Mouse (Mus musculus) G1E-ER4 (cell line): ENCODE results near the gene Tbl1x. TPM values are rescaled to one million over a fixed set of nuclear protein-coding genes. Genes with fewer than 3 reads are reported as not detected.

Experiments used
- GATA1 ChIP-seq: IDR thresholded peaks from one replicate; pipeline ENCODE4 v1.8.0; 2012; ENCODE audit warnings: low read length, inconsistent platforms
- polyA plus RNA-seq: library from polyadenylated mRNA; stranded (reverse); fragments of >175 nt; gene quantifications from 2 replicates; pipeline ENCODE4 v1.2.3, GENCODE M21; 2012

The Tbl1x gene
- polyA plus RNA-seq, 1 experiment = 6.3 TPM

DNA sequence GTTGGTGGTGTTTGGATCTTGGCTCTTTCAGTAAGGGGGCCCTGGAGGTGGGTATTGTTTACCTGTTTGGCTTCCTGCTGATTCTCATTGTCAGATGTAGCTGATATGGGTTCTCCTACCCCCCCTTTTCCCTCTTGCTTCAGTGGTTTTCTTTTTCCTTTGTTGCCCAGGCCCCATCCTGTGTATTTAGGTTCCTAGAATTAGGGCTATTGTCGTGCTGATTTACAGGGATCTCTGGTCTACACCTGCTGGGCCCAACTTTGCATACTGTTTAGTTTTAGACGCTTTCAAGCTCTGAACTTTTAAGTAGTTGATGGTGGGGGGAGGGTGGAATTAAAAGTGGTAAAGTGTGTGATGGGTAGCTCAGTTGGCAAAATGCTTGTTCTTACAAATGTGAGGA lies 57.2 kb downstream of the Tbl1x start:
- no peak for TF ChIP-seq GATA1

DNA sequence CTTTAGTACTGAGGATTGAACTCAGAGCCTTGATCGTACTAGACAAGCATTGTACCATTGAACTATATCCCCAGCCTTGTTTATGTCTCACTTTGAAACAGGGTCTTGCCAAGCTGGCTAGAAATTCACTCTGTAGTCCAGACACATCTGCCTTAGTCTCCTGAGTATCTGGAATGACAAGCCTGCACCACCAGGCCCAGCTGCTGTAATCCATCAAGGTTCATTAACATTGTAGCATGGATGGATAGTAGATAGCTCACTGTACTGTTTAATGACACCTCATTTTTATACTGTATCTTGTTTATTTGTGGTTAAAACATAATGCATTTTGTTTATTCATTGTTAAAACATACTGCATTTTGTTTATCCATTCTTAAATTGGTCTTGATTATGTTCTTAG lies 62.9 kb downstream of the Tbl1x start:
- no peak for TF ChIP-seq GATA1

DNA sequence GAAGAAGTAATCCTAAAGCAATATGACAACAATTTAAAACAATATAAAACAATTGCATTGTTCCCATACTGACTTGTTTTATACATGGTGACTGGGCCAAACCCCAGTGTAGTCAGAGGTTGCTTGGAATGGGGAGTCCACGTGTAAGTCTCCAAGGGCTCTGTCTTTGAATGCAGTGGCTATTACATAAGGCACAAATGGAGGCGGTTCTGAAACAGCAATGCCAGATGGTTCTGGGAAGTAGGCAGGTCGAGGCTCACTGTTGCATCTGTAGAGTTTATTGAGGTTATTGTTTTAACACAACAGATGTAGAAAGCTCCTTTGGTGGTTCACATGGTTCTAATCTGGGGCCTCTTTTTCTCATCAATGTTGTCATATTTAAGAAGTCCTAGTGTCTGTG lies 66.3 kb downstream of the Tbl1x start:
- TF ChIP-seq GATA1 = no peak

DNA sequence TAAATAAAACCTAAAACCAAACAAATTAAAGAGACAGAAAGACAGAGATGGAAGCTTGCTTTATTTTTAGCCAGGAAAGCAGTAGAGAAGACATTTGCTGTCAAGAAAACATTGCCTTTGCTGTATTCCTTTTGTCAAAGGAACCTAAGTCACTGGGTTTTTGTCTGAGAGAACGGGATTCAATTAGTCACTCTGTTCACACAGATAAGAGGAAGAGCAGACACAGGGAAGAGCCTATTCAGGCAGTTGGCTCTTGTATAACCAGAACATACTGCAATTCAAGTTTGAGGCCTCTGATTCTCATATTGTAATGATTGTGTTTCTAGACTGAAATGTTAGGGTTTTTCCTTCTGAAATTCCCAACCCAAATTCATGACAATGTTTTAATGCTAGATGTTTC lies 67.4 kb downstream of the Tbl1x start:
- no peak for TF ChIP-seq GATA1

DNA sequence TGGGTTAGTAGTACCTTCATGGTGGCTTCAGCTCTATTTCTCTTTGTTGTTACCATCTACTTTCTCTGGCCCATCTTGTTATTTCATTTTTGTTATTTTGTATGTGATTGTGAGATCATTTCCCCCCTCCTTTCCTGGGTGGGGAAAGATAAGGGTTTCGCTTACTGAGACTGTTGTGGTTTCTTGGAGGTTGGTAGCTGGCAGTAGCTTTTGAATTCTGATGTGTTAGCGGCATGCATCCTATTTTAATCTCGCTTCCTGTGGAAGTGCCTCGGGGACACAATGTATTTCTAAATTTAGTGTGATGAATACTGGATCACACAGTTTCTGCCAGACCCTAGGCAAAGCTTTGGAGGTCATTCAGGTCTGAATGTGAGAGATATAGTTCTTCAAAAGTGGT lies 69.2 kb downstream of the Tbl1x start:
- TF ChIP-seq GATA1 = no peak

DNA sequence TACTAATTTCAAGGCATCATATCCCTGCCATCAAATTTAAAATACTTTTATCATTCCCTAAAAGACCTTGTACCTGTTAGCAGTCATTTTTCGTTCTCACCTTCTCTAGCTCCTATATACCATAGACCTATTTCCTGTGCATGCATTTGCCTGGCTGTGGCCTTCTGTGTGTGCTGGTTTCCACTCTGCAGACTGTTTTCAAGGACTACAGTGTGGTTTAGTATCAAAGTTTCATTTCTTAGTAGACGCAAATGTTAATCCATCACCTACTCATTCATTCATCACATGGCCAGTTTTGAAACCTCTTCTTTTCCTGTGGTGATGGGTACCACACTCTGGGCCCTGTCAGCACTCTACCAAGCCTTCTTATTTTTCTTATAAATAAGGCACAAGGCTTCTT lies 75.2 kb downstream of the Tbl1x start:
- TF ChIP-seq GATA1 = no peak

DNA sequence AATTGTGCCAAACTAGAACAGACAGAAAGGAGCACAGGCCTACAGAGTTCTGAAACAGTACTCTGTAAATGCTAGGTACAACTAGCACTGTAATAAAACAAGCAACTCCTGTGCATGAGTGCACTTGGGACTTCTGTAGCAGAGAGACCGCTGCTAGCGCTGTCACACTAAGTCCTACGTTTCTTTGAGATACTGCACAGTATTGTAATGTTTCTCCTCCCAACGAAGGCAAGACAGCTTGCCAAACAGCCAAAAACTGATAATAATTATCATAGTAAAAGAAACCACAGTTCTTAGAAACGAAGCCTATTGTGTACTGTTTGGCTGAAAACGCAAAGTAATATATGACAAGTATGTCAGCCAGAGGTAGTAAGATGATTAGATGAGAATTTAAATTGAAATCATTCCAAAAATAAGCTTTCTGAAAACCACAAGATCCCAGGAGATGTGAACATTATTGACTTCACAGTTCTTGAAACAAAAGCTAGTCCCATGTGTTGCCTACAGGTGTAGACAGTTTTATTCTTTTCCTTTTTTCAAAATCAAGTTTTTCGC lies 83.9 kb downstream of the Tbl1x start:
- TF ChIP-seq GATA1 = no peak

DNA sequence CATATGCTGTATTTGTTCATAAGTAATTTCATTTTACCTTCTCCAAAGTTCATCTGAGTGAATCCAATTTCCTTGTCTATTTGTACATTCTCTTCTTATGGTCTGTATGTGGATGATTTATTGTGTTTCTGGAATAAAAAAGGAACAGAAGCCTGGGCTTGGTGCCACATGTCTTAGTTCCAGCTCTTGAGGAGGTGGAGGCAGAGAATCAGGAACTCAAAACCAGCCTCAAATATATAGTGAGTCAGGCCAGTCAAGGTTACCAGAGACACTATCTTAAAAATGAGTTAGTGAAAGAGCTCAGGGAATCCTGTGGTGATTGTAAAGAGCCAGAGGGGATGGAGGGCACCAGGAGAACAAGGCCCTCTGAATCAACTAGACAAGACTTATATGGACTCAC lies 86.9 kb downstream of the Tbl1x start:
- no peak for TF ChIP-seq GATA1

DNA sequence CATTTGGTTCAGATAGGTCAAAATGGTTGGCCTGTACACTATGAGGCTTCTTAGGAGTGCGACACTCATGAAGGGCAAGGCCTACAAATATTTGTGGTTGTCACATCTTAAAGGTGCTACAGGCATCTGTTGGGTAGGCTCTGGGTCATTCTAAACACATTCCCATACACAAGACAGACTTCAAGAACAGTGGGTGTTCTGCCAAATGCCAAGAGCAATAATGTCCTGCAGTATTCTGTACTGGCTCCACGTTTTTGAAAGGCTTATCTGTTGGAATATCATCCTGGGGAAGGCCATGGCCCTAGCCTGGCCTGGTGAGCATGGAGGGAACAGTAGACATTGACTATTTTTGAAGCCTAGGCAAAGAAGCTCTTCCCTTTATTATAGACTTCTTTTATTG lies 87.9 kb downstream of the Tbl1x start:
- TF ChIP-seq GATA1 = no peak

DNA sequence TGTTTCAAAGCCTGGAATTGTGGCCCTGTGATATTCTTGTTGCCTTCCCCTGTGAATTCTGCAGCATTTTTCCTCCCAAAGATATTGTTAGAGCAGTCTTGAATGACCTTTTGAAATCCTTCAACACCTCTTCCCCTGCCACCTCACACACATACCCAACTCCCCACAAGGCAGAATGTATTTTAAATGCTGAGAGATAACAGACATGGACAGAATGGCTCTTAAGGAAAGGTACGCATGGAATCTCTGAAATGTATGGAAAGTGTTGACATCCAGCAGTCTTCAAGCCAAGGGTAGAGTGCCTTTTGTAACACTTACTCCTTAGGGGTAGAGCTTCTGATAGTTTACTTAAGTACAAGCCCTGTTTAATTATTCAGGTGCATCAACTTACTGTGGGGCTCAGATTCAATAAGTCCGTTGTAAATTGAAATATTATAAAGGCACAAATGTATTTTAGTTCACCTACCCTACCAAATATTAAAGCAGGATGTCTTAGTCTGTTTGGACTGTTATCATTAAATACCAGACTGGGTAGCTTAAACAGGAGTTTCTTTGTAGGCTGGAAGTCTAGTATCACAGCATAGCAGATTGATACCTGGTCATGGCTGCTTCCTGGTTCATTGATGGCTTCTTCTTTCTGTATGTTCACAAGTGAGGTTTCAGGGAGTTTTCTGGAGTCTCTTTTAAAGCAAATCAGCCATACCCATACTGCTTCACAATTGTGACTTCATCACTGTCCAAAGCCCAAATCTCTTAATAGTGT lies 92.9 kb downstream of the Tbl1x start:
- TF ChIP-seq GATA1 = no peak

DNA sequence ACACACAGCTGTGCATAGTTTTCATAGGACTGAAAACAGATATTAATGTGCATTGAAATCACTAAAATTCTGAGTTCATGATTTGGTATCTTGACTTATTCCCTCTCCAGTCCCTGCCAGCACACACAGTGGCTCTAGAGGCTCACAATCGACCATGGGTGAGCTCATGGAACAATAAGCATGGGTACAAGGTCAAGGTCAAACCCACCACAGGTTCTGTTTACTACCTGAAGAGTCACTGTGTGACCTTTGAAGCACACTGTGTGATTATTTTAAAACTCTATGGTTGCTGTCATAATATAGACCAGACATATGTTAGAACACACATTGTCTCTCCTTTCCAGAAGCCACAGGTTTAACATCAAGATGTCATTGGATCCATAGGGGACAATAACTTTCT lies 96.7 kb downstream of the Tbl1x start:
- TF ChIP-seq GATA1 = no peak

DNA sequence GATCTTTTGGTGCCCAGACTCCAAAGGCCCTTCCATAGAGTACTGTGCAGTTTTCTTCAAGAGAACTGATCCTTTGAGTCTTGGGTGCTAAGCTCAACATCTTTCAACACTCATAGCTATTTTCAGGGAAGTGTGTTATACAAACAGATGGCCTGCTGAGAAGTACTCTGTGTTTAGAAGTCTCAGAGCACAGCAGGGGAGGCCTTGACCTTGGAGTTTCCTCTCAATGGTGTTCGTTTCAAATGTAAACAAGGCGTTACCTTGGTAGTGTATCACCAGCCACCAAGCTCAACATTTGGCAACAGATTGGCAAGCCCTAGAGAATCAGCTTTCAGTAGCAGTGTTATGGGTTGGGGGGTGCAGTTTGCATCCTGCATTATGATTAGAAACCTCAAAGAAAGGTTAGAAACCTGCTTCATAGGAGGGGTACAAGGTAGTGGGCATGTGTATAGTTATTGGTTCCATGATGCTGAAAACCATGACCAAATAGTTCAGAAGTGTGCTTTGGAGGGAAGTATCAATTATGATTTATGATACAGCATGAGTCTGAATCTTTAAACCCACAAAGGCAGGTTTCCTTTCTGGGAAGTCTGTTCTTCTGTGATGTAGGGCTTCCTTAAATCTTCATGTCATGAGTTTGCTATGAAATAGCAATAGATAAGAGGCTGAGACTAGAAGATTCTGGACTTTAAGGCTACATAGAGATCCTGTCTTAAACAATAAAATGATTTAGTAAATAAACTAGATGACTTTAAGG lies 98.3 kb downstream of the Tbl1x start:
- TF ChIP-seq GATA1 = no peak

DNA sequence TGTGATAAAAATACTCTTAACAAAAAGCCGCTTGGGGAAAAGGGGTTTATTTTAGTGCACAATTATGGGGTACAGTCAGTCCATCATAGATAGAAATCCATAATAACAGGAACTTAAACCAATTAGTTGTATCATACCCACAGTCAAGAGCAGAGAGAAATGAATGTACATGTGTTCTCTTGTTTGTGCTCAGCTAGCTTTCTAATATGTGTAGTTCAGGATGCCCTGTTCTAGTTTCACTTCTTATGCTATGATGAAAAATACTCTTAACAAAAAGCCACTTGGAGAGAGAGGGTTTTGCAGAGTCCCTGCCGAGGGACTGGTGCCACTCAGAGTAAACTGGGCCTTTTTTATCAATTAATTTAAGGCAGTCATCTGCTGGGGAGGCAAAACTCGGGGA lies 101.1 kb downstream of the Tbl1x start:
- TF ChIP-seq GATA1 = no peak

DNA sequence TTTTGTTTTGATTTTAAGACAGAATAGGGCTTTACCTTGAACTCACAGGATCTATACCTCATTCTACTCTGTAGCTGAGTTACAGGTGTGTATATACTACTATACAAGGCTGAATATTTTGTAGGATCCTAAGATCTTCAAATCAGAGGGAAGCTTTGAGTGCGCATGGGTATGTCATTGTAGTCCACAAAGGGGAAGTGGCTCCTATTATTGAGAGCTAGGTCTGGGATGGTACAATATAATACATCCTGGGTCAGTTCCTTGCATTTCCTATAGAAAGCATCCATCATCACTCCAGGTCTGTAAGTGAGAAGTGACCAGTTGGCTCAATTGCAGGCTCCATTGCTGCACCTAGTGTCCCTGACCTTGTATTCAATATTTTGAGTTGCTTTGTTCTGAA lies 102.2 kb downstream of the Tbl1x start:
- no peak for TF ChIP-seq GATA1

DNA sequence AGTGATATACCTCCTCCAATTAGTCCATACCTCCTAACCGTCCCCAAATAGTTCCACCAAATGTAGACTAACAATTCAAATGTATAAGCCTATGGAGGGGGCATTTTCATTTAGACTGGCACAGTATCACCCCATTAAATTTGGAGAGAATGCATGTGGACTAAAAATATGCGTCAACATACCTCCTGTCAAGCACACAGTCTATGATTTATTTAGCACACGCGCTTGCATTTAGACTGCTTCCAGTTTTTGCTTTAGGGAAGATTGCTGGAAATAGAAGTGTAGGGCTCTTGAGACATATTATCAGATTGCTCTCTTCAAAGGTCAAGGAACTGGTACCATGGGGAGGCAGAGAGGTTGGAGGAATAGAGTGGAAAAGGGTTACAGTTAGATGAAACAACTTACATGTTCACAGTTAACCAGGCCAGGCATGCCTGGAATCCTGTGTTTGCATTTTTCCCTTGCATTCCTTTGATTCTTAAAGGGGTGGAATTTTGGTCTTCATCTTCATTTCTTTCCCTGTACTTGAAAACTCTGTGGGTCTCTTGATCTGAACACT lies 105.0 kb downstream of the Tbl1x start:
- no peak for TF ChIP-seq GATA1

DNA sequence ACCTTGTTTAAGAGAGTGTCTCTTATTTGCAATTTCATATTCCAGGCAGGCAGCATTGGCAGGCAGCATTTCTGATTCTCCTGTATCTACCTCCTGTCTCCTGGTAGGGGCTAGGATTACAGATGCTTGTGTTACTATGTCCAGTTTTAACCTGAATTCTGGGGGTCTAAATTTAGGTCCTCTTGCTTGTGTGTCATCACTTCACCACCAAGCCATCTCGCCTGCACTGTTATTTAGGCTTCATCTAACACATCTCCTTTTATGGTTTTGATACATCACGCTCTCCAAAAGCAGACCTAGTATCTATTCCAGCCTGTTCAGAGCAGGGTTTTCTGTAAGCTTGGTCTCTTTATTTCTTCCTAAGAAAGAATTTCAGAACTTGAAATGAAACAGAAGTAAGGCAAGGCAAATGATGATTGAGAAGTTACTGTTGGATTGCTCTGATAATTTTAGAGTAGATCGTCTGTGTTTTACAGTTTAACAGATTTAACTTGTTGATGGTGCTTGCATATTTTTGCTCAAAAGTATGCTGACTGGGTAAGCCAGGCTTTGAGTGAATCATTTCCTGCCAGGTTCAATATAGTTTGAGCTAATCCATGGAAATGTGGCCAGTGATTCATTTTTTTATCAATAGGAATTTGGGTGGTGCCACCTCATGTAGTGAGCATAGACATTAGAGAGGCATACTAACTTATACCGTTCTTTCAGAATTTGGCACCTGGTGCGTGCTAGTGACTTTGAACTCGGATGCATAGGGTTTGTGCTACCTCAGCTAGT lies 106.7 kb downstream of the Tbl1x start:
- TF ChIP-seq GATA1 = no peak

DNA sequence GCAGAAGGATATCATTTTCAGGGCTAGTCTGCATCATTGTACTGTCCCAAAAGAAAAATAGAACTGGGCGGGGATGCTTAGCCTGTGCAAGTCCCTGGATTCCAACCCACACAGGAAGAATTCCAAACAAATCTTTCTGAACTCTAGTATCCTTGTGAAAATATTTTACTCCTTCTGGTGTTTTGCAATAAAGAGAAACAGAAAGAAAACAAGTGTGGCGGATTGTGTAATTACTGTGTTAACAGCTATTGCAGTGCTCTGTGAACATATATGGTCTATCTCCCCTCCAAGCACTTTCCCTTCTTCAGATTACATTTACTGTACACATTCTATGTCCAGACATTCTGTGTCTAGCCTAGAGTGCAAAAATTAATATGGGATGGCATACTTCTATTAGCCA lies 119.6 kb downstream of the Tbl1x start:
- no peak for TF ChIP-seq GATA1
